Mouse (Mus musculus) liver, embryonic 13.5 days (tissue): ENCODE measurements at regions not wholly inside any gene's neighbourhood (a gene's known extent, or its start where the extent isn't known, plus 50 kb on each side); places are given as distances from the start of the nearest gene placed in this dataset.

Experiments
- ATAC-seq: fragments of 200-750 bp; cut with Nextera tagmentation; 2 replicates; pipeline ENCODE4 v1.8.0; 2017; ENCODE audit warnings: low read depth, mild to moderate bottlenecking, moderate number of reproducible peaks, moderate library complexity
- DNase-seq: peaks from one replicate; pipeline ENCODE4 v3.0.0; 2022
- H3K27ac ChIP-seq: fragments of 300-500 bp; sonication (generic); 2 replicates; pipeline ENCODE4 v1.5.1; 2015; ENCODE audit warnings: moderate library complexity, mild to moderate bottlenecking, inconsistent platforms
- H3K27me3 ChIP-seq: fragments of 300-500 bp; sonication (generic); 2 replicates; pipeline ENCODE4 v1.6.1; 2015; ENCODE audit warnings: mild to moderate bottlenecking, inconsistent platforms
- H3K36me3 ChIP-seq: fragments of 300-500 bp; sonication (generic); 2 replicates; pipeline ENCODE4 v1.6.1; 2015; ENCODE audit warnings: mild to moderate bottlenecking, inconsistent platforms
- H3K4me1 ChIP-seq: fragments of 300-500 bp; sonication (generic); replicated peaks from 2 replicates; pipeline ENCODE4 v1.6.1; 2015; ENCODE audit warnings: inconsistent platforms
- H3K4me2 ChIP-seq: fragments of 300-500 bp; sonication (generic); 2 replicates; pipeline ENCODE4 v1.6.1; 2015; ENCODE audit warnings: inconsistent platforms, mild to moderate bottlenecking, moderate library complexity
- H3K4me3 ChIP-seq: fragments of 300-500 bp; sonication (generic); replicated peaks from 2 replicates; pipeline ENCODE4 v1.5.1; 2015; ENCODE audit warnings: mild to moderate bottlenecking, inconsistent platforms
- H3K9ac ChIP-seq: fragments of 300-500 bp; sonication (generic); 2 replicates; pipeline ENCODE4 v1.6.1; 2015; ENCODE audit warnings: mild to moderate bottlenecking, inconsistent platforms
- H3K9me3 ChIP-seq: fragments of 300-500 bp; sonication (generic); replicated peaks from 2 replicates; pipeline ENCODE4 v1.6.1; 2016; ENCODE audit warnings: inconsistent platforms
- WGBS: fragments of 180-500 bp; shearing (Covaris S2); methylation state at CpG from one replicate; pipeline ENCODE4 v1.1.7; 2015; ENCODE audit not compliant: insufficient replicate concordance; 5-methylcytosine and 5-hydroxymethylcytosine counted together

DNA sequence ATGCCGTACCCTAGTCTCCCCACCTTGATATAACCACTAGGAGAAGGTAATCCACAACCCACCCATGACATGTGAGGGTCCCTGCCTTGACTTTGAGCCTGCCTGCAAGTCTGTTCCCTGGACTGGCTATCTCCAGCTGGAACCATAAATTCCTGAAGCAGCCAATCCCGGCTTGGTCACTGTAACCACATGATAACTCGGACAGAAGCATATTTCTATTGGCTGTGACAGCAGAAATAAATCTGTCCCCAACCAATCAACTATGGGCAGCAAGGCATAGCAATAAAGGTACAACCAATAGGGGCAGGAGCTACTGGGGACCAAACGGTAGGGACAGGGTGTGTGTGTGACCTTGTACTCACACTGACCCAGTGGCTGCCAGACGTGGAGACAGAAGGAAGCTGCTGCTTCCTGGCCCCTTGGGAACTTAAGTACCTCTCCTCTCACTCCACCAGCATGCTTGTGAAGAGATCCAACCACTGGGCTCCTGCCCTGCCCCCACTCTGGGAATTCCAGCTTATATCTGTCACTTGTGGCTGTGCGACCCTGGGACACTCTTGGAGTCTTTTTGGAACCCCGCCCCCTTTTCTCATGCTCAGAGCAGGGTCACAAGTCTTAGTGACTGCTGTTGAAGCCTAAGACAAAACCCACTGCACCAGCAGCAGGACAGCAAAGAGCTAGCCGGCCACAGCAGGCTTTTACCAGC lies 51.8 kb upstream of the Ttc34 start:
- Histone ChIP-seq H3K9me3 (no peaks in the 10 kb centered on the region), H3K4me1 (no peaks in the 10 kb centered on the region), H3K4me2 (no peak overlapping the region), H3K27ac (no peak overlapping the region), H3K27me3 (peaks cover 7% of the 10 kb centered on the region; the same call in 1 of the 2 replicates), H3K36me3 (no peaks in the 10 kb centered on the region), H3K4me3 (no peak overlapping the region), H3K9ac (no peak overlapping the region)
- ATAC-seq = no peak
- 33% methylated on average over 8 of the region's 8 CpGs for WGBS
- no peak for DNase-seq

DNA sequence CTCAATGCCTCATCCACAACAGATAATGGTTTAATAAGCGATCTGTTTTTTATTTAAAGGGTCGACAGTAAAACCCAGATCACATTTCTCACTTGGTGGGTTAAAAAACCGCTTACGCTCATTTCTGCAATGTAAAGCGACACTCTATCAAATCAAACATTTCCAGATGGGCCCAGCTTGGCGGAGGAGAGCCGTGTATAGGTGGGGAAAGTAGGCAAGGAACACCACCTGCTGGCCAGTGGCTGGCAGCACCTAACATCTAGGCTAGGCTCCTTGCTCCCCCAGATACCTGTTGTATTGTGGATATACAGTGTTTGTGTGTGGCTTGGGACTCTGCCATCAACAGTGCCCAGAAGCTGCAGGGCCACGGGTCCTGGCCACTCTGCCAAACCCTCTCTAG lies 50.1 kb upstream of the Ttc34 start:
- no peak for DNase-seq
- no peak for ATAC-seq
- no peak overlapping the region for H3K4me2 ChIP-seq
- no peak overlapping the region for H3K4me3 ChIP-seq
- no peaks in the 10 kb centered on the region for H3K4me1 ChIP-seq
- 0 out of 2 replicates have a peak, but pooled peaks cover 4% of the 10 kb centered on the region for H3K27me3 ChIP-seq
- H3K36me3 ChIP-seq = no peaks in the 10 kb centered on the region
- no peak overlapping the region for H3K9ac ChIP-seq
- no peak overlapping the region for H3K27ac ChIP-seq
- 56% methylated on average over 8 of the region's 8 CpGs for WGBS
- no peaks in the 10 kb centered on the region for H3K9me3 ChIP-seq
